Mouse (Mus musculus) spleen, postnatal 10 days (tissue): ENCODE results near the gene Mutyh.
"Not testable (repeated sequence)": the region's sequence is repeated elsewhere in the genome, so short reads cannot be mapped to it uniquely, and the experiment has no call there.

ENCODE experiments used
- DNase-seq, 2 experiments: peaks; one replicate each; pipeline ENCODE4 v3.0.0; 2021 to 2022; ENCODE audit warnings: low spot score in 2 of 2

Mutyh gene

DNA sequence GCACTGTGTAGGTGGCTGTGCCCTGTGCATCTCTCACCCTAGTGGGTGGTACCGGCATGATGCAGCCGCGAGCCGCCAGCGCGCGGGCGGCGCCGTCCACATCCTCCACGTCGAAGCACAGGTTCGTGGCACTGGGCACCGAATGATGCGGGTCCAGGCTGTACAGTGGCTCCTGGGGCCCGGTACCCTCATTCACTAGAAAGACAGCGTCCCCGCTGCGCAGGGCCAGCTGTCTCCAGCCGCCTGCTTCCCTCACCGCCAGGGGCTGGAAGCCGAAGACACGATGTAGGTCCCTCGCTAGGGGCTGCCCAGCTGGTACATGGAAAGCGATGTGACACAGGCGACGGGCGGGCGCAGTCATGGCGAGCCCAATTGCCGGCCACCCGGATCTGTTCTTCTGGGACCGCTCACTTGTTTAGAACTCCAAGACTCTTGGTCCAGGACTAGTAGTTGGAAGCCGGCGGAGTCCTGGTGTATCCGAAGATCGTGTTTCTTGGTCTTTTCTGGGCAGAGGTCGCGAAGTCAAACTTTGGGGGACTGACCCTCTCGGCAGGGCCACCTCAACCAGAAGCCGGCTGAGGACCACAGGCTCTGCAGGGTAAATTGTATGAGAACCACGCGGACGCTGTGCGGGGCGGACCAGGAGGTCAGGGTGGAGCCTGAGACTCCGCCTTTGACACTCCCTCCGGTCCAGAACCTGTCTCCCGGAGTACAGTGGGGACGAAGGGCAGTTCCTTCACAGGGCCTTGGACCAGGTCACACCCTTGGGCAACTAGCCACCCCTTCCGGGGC is 13.6 kb downstream of the Mutyh start:
- DNase-seq = peak; percentile 58 to 63

DNA sequence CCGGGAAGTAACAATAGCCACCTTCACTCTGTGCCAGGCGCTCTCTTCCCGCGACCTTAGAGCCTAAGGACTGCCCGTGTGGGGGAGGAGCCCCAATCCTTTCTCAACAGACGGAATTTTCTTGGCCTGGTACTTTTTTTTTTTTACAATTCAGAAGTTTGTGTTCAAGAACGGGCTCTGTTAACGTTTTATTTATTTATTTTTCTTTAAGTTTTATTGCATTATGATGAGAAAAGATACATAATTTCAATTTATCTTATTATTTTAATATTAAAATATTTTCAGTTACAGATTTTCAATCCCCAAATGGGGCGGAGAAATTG is 14.1 kb downstream of the Mutyh start, which contains the start of gene Hpdl:
Gene Hpdl (minus strand): TSS at position 14 of the 323 bp plus-strand sequence.
- DNase-seq = no peak

DNA sequence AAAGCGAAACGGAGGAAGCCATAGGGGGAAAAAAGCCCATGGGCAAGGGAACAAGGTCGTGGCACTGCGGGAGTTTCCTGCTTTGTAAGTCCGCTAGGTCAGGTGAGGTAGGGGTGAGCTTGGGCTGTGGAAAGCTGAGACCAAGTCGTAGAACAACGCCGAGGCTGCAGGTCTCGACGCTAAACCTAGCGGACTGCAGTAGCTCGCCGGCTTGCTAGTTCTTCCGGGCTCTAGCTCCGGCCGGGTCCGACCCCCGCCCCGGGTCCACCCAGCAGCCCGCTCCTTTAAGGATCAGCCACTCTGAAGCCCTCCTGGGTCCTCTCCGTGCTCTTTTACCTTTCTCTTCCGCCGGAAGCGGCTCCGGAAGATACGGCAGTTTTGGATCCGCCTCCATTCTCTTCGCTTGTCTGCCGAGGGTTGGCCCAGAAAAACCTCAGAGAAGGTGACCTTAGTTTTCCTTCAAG is 17.1 kb downstream of the Mutyh start:
- DNase-seq = peak; percentile 60 to 69

DNA sequence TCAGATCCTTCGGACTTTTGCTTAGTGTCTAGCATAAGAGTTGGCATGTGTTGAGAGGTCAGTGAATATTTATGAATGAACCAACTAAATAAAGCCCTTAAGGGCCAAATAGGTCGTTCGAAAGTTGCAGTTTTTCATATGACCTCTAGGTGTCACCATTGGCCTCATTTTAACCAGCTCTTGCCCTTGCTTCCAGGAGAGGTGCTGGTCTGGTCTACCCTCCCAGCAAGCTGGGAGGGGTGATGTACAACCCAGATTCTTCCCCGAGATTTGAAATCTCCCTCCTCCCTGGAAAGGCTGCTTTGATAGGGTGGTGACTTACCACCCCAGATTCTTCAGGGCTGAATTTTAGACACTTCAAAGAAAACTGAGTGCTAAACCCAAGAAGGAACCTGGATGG is 20.3 kb downstream of the Mutyh start:
- DNase-seq = peak in 1 of 2 experiments; percentile 40

DNA sequence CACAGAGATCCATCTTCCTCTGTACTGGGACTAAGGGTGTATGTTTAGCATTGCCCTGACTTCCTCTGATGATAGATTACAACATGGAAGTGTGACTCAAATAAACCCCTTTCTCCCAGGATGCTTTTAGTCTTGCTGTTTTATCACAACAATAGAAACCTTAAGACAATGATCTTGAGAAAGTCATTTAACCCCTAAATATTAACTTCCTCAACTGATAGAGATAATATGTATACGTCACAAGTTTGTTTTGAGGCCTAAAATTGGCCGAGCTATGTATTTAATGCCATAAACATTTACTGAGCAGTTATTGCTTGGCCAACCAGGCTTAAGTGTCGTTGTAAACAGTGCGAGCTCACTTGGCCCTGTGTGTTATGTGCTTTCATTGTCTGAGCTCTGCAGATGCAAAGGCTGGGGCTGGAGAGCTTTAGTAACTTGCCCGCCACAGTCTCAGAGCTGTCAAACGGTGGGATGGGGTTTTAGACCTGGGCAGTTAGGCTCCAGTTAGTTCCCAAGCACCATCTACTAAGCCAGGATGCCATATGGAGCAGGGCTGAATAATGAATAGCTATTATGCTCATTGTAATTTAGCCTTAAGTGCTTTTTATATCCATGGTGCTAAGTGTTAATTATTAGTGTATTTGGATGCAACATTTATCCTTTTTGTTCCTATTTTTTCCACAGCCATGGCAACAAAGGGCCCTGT is 22.0 kb downstream of the Mutyh start:
- no peak for DNase-seq

DNA sequence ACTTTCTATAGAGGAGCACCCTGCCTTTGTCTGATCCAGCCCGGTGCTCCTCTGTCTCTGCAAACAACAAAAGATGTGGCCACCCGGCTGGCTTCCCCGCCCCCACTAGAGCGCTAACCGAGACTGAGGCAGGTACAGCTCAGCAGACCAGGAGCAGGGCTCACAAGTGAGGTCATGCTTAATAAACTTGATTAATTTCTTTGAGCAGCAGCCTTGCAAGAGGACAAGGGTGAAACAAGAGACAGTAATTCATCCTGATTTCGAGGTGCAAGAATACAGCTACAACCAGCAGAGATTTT is 22.5 kb downstream of the Mutyh start:
- DNase-seq = no peak

DNA sequence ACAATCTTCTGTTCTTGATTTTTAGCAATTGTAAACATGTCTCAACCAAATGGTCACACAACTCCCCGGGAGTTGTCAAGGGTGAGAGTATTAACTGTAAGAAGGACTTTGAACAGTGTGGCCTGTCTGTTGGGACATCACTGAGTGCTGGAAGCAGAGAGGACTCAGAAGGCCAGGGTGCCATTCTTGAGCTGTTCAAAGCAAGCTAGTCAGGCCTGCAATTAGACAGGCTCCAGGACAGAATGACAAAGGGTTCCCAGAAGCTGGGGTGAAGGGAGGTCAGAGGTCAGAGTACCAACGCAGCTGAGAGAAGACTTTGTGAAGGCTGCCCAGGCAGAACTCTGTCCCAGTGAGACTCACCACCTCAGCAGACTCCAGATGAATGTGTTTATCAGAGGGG is 31.5 kb downstream of the Mutyh start:
- no peak for DNase-seq

DNA sequence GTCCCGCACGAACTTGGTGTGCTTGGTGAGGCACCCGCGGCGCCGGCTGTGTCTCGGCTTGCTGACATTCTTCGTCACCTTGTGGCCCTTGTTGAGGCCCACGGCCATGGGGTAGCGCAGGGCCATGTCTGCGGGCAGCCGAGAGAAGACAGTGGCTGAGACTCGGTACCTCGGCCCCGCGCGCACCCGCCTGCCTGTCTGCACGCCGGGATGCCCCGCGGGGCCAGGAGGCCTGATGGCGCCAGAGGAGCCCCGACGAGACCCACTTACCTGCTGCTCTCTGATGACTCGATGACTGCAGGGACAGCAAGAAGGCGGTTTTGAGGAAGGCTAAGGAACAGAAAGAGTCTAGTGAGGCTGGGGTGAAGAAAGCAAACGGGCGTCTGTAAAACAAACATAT is 32.6 kb downstream of the Mutyh start:
- not testable (repeated sequence) for DNase-seq

DNA sequence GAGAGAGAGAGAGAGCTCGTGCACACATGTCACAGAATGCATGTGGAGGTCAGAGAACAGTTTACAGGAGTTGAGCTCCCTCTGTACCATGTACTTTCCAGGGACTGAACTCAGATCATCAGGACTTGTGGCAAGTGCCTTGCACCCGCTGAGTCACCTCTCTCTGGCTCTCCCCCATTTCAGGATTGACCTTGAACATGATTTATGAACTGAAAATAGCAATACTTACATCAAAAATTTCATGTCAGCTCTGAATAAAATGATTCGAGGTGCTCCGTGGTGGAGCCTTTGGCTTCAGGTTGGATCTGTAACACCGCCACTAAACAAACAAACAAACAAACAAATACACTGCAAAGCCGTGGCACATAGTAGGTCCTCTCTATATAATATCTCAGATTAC is 33.3 kb downstream of the Mutyh start:
- DNase-seq = no peak

DNA sequence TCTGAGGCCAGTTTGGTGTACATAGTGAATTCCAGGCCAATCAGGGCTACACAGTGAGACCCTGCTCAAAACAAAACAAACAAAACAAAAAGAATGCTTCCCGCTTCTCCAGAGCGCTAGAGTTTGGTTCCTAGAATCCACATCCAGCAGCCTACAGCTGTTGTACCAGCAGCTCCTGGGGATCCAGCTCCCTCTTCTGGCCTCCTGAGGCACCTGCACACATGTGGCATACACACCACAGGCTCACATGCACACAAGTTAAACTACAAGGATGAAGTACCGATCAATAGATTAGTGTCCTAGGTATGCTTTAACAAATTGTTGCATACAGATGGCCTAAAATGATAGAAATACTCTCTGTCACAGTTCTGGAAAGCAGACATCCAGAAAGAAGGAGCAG is 36.8 kb downstream of the Mutyh start:
- no peak for DNase-seq

DNA sequence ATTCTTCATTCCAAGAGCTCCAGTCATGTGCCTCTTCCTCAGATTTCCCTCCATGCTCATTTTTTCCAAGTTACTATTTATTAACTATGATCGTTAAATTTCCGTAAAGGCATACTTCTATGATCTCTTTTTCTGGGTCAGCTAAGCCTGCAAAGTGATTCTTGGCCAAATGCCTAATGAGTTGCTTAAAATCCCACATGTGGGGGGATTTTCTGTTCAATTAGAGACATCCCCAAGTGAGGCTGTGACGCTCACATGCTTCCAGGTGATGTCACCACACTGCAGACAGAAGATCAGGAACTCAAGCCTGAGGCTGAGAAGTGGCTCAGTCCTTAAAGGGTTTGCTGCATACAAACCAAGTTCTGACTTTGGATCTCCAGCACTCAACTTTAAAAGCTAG is 42.4 kb downstream of the Mutyh start:
- no peak for DNase-seq

DNA sequence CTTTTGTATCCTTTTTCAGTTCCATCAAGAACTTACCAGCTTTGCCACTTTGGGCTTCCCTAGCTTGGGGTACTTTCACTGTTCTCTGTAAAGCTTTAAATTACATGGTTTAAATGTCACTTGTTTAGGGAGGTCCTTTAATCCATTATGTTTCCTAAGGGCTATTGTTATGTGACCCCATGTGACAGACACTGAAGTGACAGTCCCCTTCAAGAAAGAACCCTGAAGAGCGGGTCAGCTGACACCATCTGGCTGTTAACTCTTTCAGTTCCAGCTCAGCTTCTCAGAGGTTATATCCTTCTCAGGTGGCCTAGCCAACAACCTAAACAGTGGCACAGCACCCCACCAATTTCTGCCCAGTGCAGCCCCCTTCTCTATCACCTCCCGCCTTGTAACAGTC is 46.8 kb downstream of the Mutyh start:
- DNase-seq = no peak

DNA sequence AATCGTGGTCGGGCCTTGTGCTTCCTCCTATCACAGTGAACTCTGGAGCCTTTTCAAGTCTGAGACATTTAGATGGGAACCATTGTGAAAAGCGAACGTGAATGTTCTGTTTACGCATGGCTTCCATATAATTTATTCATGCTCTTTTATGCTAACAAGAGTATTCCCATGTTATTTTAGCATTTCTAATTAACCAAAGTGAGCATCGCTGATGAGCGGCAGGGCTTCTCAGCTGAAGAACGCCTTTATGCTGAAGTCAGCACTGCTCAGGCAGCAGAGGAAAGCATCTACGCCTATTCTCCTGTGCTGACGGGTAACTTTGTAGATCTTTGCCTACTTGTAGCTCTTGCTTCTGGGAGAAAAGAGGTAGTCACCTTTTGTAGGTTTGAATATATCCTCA is 49.7 kb downstream of the Mutyh start:
- no peak for DNase-seq

DNA sequence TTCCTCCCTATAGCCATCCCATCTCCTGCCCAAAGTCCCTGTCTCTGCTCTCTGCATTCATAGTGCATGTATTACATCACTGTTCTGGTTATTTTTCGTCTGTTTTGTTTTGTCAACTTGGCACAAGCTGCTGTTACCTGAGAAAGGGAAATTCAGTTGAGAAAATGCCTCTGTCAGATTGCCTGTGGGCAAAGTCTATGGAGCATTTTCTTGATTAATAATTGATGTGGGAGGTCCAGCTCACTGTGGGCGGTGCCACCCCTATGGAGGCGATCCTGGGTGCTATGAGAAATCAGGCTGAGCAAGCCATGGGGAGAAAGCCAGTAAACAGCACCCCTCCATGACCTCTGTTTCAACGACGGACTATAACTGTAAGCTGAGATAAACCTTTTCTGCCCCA is 52.2 kb downstream of the Mutyh start:
- no peak for DNase-seq

DNA sequence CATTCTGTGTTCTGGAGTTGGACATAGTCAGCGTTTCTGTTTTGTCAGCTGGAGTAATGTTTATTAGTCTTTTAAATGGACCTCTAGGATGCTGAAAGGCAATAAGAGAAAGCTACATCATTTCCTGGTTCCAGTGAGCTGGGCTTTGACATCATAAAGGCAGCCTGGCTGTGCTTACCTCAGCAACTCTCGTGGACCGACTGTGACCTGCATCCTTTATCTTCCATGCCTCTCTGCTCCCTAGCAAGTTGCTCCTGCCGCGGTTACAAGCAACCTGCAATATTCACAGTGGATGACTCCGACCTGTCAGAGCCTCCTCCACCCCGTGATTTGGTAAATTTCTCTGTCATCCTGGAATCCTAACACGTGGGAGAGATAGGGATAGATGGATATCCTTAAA is 54.5 kb downstream of the Mutyh start:
- no peak for DNase-seq
